8 mouse cellular contexts compared by ENCODE assay signal in genomic region chr11:102258095-102258494, GRCm38 (mm10). TPM values are rescaled to one million over a fixed set of nuclear protein-coding genes. Genes with fewer than 3 reads are reported as not detected.
"Had no signal": no experiment of that assay in that cellular context is flagged by ENCODE, and none has a peak within 500 bp of the region (broad histone marks: within the 10 kb centered on the region; RNA-seq: fewer than 3 reads in every experiment).

No protein-coding gene starts in this region.

- H3K9me3 ChIP-seq: midbrain, embryonic 12.5 days had no signal

- H3K4me2 ChIP-seq: midbrain, embryonic 12.5 days had no signal

- H3K27ac ChIP-seq: liver, embryonic 14.5 days; midbrain, embryonic 12.5 days had no signal

- DNase-seq: kidney, adult 8-10 months; layer of hippocampus, adult 9-11 months; lung, adult 18-20 months; thymus, adult 18-20 months had no signal

- H3K4me3 ChIP-seq: midbrain, embryonic 12.5 days had no signal

- ATAC-seq: midbrain, embryonic 16.5 days had no signal

- H3K27me3 ChIP-seq: midbrain, embryonic 12.5 days had no signal

- H3K9ac ChIP-seq: liver, embryonic 14.5 days; midbrain, embryonic 12.5 days had no signal

RNA-seq across cellular contexts. Expression of gene Asb16, which starts 10.4 kb away (rescaled TPM):
- polyA plus RNA-seq: kidney, embryonic 16.5 days; midbrain, embryonic 12.5 days had no signal
